Mouse (Mus musculus): ENCODE measurements around the gene Lrrc40.

- no peak for TF ChIP-seq CHD2 (IDR thresholded peaks at IDR 0.05; ENCODE audit: low read length)
- no peak for TF ChIP-seq E2F4 (IDR thresholded peaks at IDR 0.05; ENCODE audit: borderline replicate concordance, low read depth, low read length)
- TF ChIP-seq HCFC1 (IDR thresholded peaks at IDR 0.05; ENCODE audit: low read depth, low read length) = no peak
- TF ChIP-seq CTCF (IDR thresholded peaks at IDR 0.05 in 2 of 3, conservative IDR thresholded peaks at IDR 0.05 in 1 of 3; ENCODE audit: control insufficient read depth in 1 of 3, insufficient read depth in 1 of 3, low read depth in 2 of 3, low read length in 3 of 3, poor library complexity in 1 of 3, severe bottlenecking in 1 of 3) = no peak
- no peak for TF ChIP-seq POLR2A (IDR thresholded peaks at IDR 0.05; ENCODE audit: control insufficient read depth in 1 of 2, insufficient read depth in 1 of 2, low read depth in 1 of 2, low read length in 2 of 2, poor library complexity in 1 of 2)
- no peak for TF ChIP-seq KAT2A (conservative IDR thresholded peaks at IDR 0.05; ENCODE audit: low read depth, low read length)
- no peak for TF ChIP-seq MEF2A (IDR thresholded peaks at IDR 0.05; ENCODE audit: extremely low read depth, insufficient replicate concordance, low read depth, low read length, poor library complexity, severe bottlenecking)
- no peak for TF ChIP-seq USF1 (IDR thresholded peaks at IDR 0.05; ENCODE audit: low read depth, low read length)
- TF ChIP-seq SIN3A (IDR thresholded peaks at IDR 0.05; ENCODE audit: low read length) = no peak
- no peak for TF ChIP-seq CHD1 (IDR thresholded peaks at IDR 0.05; ENCODE audit: low read depth, low read length)
- no peak for TF ChIP-seq GATA1 (IDR thresholded peaks at IDR 0.05; ENCODE audit: low read depth, low read length)
- TF ChIP-seq EP300 (IDR thresholded peaks at IDR 0.05; ENCODE audit: low read depth in 1 of 2, low read length in 2 of 2) = no peak
Observed at GRCm38 (mm10) chr3:158035866-158036265, 596 bp upstream of the Lrrc40 start.
